Mouse (Mus musculus): ENCODE results near the gene Icam4. TPM values are rescaled to one million over a fixed set of nuclear protein-coding genes. Genes with fewer than 3 reads are reported as not detected.

Gene Icam4
- polyA plus RNA-seq, 1 experiment from 2014 or later: 2.1 TPM

MicroRNAs encoded within 50 kb of the gene (microRNA counts, 519-probe panel; counts per million panel counts)
- 4,063 counts per million, percentile 82 among the panel's probes with 10 or more counts for microRNA mmu-miR-1900

Small RNA genes within 50 kb of the gene (microRNA-seq; reads per million reads assigned to microRNA genes)
- gene Mir1900 (not detected), gene Mir7082 (1.1 reads per million)

Other genes starting within 250 kb of the Icam4 start
- 1.5 and 2.0 TPM in 2 replicates for gene Col5a3, start 214.3 kb upstream of the Icam4 start, polyA plus RNA-seq (2016; fragmentation: Nextera tagmentation; extraction: Ambion mirVana)
- not detected in 2 replicates for gene Rdh8, start 210.9 kb upstream of the Icam4 start, polyA plus RNA-seq (2016; fragmentation: Nextera tagmentation; extraction: Ambion mirVana)
- 2.0 and 2.4 TPM in 2 replicates for gene A230050P20Rik, start 160.7 kb upstream of the Icam4 start, polyA plus RNA-seq (2016; fragmentation: Nextera tagmentation; extraction: Ambion mirVana)
- 4.8 and 5.5 TPM in 2 replicates for gene Angptl6, start 149.6 kb upstream of the Icam4 start, polyA plus RNA-seq (2016; fragmentation: Nextera tagmentation; extraction: Ambion mirVana)
- gene Ppan, start 141.2 kb upstream of the Icam4 start, polyA plus RNA-seq (2016; fragmentation: Nextera tagmentation; extraction: Ambion mirVana): 55.1 and 59.5 TPM in 2 replicates
- 282 and 283 TPM in 2 replicates for gene Eif3g, start 130.8 kb upstream of the Icam4 start, polyA plus RNA-seq (2016; fragmentation: Nextera tagmentation; extraction: Ambion mirVana)
- 95.2 and 102 TPM in 2 replicates for gene Dnmt1, start 69.5 kb upstream of the Icam4 start, polyA plus RNA-seq (2016; fragmentation: Nextera tagmentation; extraction: Ambion mirVana)
- 22.1 and 26.5 TPM in 2 replicates for gene S1pr2, start 52.6 kb upstream of the Icam4 start, polyA plus RNA-seq (2016; fragmentation: Nextera tagmentation; extraction: Ambion mirVana)
- 103 and 106 TPM in 2 replicates for gene Mrpl4, start 26.6 kb upstream of the Icam4 start, polyA plus RNA-seq (2016; fragmentation: Nextera tagmentation; extraction: Ambion mirVana)
- gene Icam1, start 13.4 kb upstream of the Icam4 start, polyA plus RNA-seq (2016; fragmentation: Nextera tagmentation; extraction: Ambion mirVana): 5.2 and 5.5 TPM in 2 replicates
- 0.13 and 0.23 TPM in 2 replicates for gene Icam5, start 2.7 kb downstream of the Icam4 start, polyA plus RNA-seq (2016; fragmentation: Nextera tagmentation; extraction: Ambion mirVana)
- gene Zglp1, start 37.7 kb downstream of the Icam4 start, polyA plus RNA-seq (2016; fragmentation: Nextera tagmentation; extraction: Ambion mirVana): 2.4 TPM in 1 of 2 replicates, not detected in the other
- gene Gm49373, start 43.7 kb downstream of the Icam4 start, polyA plus RNA-seq (2016; fragmentation: Nextera tagmentation; extraction: Ambion mirVana): 1.3 TPM in 2 replicates
- 46.4 and 48.4 TPM in 2 replicates for gene Fdx1l, start 44.2 kb downstream of the Icam4 start, polyA plus RNA-seq (2016; fragmentation: Nextera tagmentation; extraction: Ambion mirVana)
- 1.6 and 2.5 TPM in 2 replicates for gene Gm38431, start 62.6 kb downstream of the Icam4 start, polyA plus RNA-seq (2016; fragmentation: Nextera tagmentation; extraction: Ambion mirVana)
- gene Raver1, start 62.6 kb downstream of the Icam4 start, polyA plus RNA-seq (2016; fragmentation: Nextera tagmentation; extraction: Ambion mirVana): 58.8 and 66.9 TPM in 2 replicates
- gene Tyk2, start 101.9 kb downstream of the Icam4 start, polyA plus RNA-seq (2016; fragmentation: Nextera tagmentation; extraction: Ambion mirVana): 16.3 and 18.1 TPM in 2 replicates
- gene Cdc37, start 120.6 kb downstream of the Icam4 start, polyA plus RNA-seq (2016; fragmentation: Nextera tagmentation; extraction: Ambion mirVana): 271 and 274 TPM in 2 replicates
- 11.4 and 11.7 TPM in 2 replicates for gene Pde4a, start 136.3 kb downstream of the Icam4 start, polyA plus RNA-seq (2016; fragmentation: Nextera tagmentation; extraction: Ambion mirVana)
- gene Keap1, start 210.0 kb downstream of the Icam4 start, polyA plus RNA-seq (2016; fragmentation: Nextera tagmentation; extraction: Ambion mirVana): 54.8 and 55.6 TPM in 2 replicates
- 1.5 and 1.9 TPM in 2 replicates for gene S1pr5, start 219.1 kb downstream of the Icam4 start, polyA plus RNA-seq (2016; fragmentation: Nextera tagmentation; extraction: Ambion mirVana)
- 43.4 and 46.8 TPM in 2 replicates for gene Atg4d, start 235.9 kb downstream of the Icam4 start, polyA plus RNA-seq (2016; fragmentation: Nextera tagmentation; extraction: Ambion mirVana)